Mouse (Mus musculus) erythroblast, embryonic 14.5 days (primary cell): Measurements from ENCODE around the gene Tenm2. TPM values are rescaled to one million over a fixed set of nuclear protein-coding genes. Genes with fewer than 3 reads are reported as not detected.

Source experiments
- H3K27me3 ChIP-seq: 2 replicates; pipeline ENCODE4 v1.6.1; 2012; ENCODE audit warnings: inconsistent platforms; ENCODE audit not compliant: control insufficient read depth
- H3K36me3 ChIP-seq: 2 replicates; pipeline ENCODE4 v1.6.1; 2012; ENCODE audit warnings: mild to moderate bottlenecking, inconsistent platforms; ENCODE audit not compliant: control insufficient read depth
- H3K4me1 ChIP-seq: 2 replicates; pipeline ENCODE4 v1.6.1; 2012; ENCODE audit warnings: inconsistent platforms; ENCODE audit not compliant: control insufficient read depth
- H3K4me3 ChIP-seq: replicated peaks from 2 replicates; pipeline ENCODE3; 2012; ENCODE audit warnings: moderate library complexity, mild to moderate bottlenecking, inconsistent platforms
- H3K9me3 ChIP-seq: 2 replicates; pipeline ENCODE4 v1.6.1; 2012; ENCODE audit warnings: low read length, inconsistent platforms, mixed read lengths; ENCODE audit not compliant: control insufficient read depth
- GATA1 ChIP-seq: IDR thresholded peaks from 2 replicates; pipeline ENCODE4 v1.6.1; 2012; ENCODE audit warnings: low read length, inconsistent platforms, mixed read lengths
- TAL1 ChIP-seq: IDR thresholded peaks from 3 replicates; pipeline ENCODE4 v1.6.1; 2012; ENCODE audit warnings: low read length, inconsistent platforms, mixed read lengths
- polyA plus RNA-seq: library from polyadenylated mRNA; stranded (reverse); fragments of >175 nt; gene quantifications from 2 replicates; pipeline ENCODE4 v1.2.3, GENCODE M21; 2012

Tenm2 gene
- polyA plus RNA-seq, 1 experiment: under 0.01 TPM

- Histone ChIP-seq H3K9me3 (no peaks in the 10 kb centered on the region; the same call in 1 of the 2 replicates), H3K4me1 (no peaks in the 10 kb centered on the region), H3K27me3 (no peaks in the 10 kb centered on the region), H3K4me3 (no peak overlapping the region), H3K36me3 (no peaks in the 10 kb centered on the region)
- TF ChIP-seq GATA1 (no peak), TAL1 (no peak)
These were observed 794.0 kb downstream of the Tenm2 start for GRCm38 (mm10) chr11:36441801-36442200.

GRCm38 (mm10) chr11:36436251-36436650 is 799.5 kb downstream of the Tenm2 start:
- H3K4me3 ChIP-seq: no peak overlapping the region
- TF ChIP-seq TAL1 (no peak), GATA1 (no peak)
- H3K27me3 ChIP-seq: no peaks in the 10 kb centered on the region
- 0 out of 2 replicates have a peak, but pooled peaks cover 3% of the 10 kb centered on the region for H3K9me3 ChIP-seq
- no peaks in the 10 kb centered on the region for H3K36me3 ChIP-seq
- no peaks in the 10 kb centered on the region for H3K4me1 ChIP-seq

GRCm38 (mm10) chr11:36428947-36429346 is 806.8 kb downstream of the Tenm2 start:
- Histone ChIP-seq H3K9me3 (no peaks in the 10 kb centered on the region; the same call in 1 of the 2 replicates), H3K36me3 (no peaks in the 10 kb centered on the region), H3K27me3 (no peaks in the 10 kb centered on the region), H3K4me3 (no peak overlapping the region), H3K4me1 (no peaks in the 10 kb centered on the region)
- TF ChIP-seq TAL1 (no peak), GATA1 (no peak)

DNA sequence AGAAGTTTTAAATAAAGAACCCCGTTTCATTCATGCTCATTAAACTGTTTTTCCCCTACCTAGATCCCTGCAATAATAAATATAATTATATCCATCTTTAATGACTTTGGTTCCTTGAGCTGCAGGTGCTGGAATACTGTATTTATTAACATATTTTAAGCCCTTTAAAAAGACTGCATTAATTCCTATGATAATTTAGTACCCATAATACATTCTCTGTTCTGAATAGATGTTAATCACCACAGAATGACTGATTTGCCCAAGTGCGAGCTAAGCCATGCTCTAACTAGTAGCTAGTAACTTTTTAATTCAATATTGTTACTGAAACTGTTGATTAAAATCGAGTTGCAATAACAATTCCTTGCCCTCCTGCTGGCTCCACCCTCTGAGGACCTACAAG is 810.8 kb downstream of the Tenm2 start:
- no peaks in the 10 kb centered on the region; the same call in 1 of the 2 replicates for H3K9me3 ChIP-seq
- H3K4me3 ChIP-seq: no peak overlapping the region
- TF ChIP-seq GATA1 (no peak), TAL1 (no peak)
- no peaks in the 10 kb centered on the region for H3K4me1 ChIP-seq
- no peaks in the 10 kb centered on the region for H3K27me3 ChIP-seq
- no peaks in the 10 kb centered on the region for H3K36me3 ChIP-seq

- Histone ChIP-seq H3K9me3 (no peaks in the 10 kb centered on the region; the same call in 1 of the 2 replicates), H3K36me3 (no peaks in the 10 kb centered on the region), H3K4me3 (no peak overlapping the region), H3K27me3 (no peaks in the 10 kb centered on the region), H3K4me1 (no peaks in the 10 kb centered on the region)
- TF ChIP-seq GATA1: no peak
- TF ChIP-seq TAL1: no peak
These were observed 815.7 kb downstream of the Tenm2 start for GRCm38 (mm10) chr11:36420047-36420446.

- no peaks in the 10 kb centered on the region for H3K36me3 ChIP-seq
- H3K27me3 ChIP-seq: no peaks in the 10 kb centered on the region
- no peaks in the 10 kb centered on the region for H3K4me1 ChIP-seq
- H3K4me3 ChIP-seq: no peak overlapping the region
- no peaks in the 10 kb centered on the region; the same call in 1 of the 2 replicates for H3K9me3 ChIP-seq
- TF ChIP-seq GATA1: no peak
- TF ChIP-seq TAL1: no peak
These were observed 820.5 kb downstream of the Tenm2 start for GRCm38 (mm10) chr11:36415244-36415643.

GRCm38 (mm10) chr11:36410881-36411280 is 824.9 kb downstream of the Tenm2 start:
- Histone ChIP-seq H3K4me3 (no peak overlapping the region), H3K27me3 (no peaks in the 10 kb centered on the region), H3K36me3 (no peaks in the 10 kb centered on the region), H3K9me3 (no peaks in the 10 kb centered on the region; the same call in 1 of the 2 replicates), H3K4me1 (no peaks in the 10 kb centered on the region)
- TF ChIP-seq TAL1 (no peak), GATA1 (no peak)

- Histone ChIP-seq H3K4me1 (no peaks in the 10 kb centered on the region), H3K9me3 (no peaks in the 10 kb centered on the region; the same call in 1 of the 2 replicates), H3K36me3 (no peaks in the 10 kb centered on the region), H3K4me3 (no peak overlapping the region), H3K27me3 (no peaks in the 10 kb centered on the region)
- no peak for TF ChIP-seq TAL1
- no peak for TF ChIP-seq GATA1
These were observed 839.7 kb downstream of the Tenm2 start for GRCm38 (mm10) chr11:36395803-36396710.

DNA sequence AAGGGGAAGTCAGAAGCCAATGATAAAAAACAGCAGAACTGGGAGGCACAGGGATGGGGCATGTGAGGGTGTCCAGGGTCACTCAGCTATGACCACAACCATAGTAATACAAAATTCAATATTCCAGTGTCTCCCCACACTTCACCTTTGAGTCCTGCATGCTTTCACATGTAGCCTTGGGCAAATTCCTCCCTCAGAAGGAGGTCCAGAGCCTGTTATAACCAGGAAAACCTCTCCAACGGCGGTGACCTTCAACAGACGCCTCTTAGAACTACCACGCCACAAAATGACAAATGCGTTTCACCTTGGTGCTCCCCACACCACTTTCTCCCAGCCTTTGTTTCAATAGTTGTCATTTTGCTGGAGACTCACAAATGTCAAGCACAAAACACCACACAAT is 851.1 kb downstream of the Tenm2 start:
- H3K4me3 ChIP-seq: no peak overlapping the region
- H3K9me3 ChIP-seq: no peaks in the 10 kb centered on the region
- H3K4me1 ChIP-seq: no peaks in the 10 kb centered on the region
- TF ChIP-seq TAL1 (no peak), GATA1 (no peak)
- no peaks in the 10 kb centered on the region for H3K36me3 ChIP-seq
- no peaks in the 10 kb centered on the region for H3K27me3 ChIP-seq
